Mouse (Mus musculus) megakaryocyte, embryonic 14.5 days (primary cell): Measurements from ENCODE around the gene Cenpi. TPM values are rescaled to one million over a fixed set of nuclear protein-coding genes. Genes with fewer than 3 reads are reported as not detected.

Experiments
- H3K27me3 ChIP-seq: replicated peaks from 2 replicates; pipeline ENCODE3; 2012; ENCODE audit warnings: inconsistent platforms
- H3K36me3 ChIP-seq: replicated peaks from 2 replicates; pipeline ENCODE3; 2012; ENCODE audit warnings: low read length, inconsistent platforms, mixed read lengths
- H3K4me1 ChIP-seq: 2 replicates; pipeline ENCODE4 v1.6.1; 2012; ENCODE audit warnings: inconsistent platforms
- H3K4me3 ChIP-seq: replicated peaks from 2 replicates; pipeline ENCODE3; 2012; ENCODE audit warnings: moderate library complexity, mild to moderate bottlenecking, inconsistent platforms
- H3K9me3 ChIP-seq: 2 replicates; pipeline ENCODE4 v1.6.1; 2012; ENCODE audit warnings: inconsistent platforms
- FLI1 ChIP-seq: IDR thresholded peaks from 2 replicates; pipeline ENCODE4 v1.6.1; 2012; ENCODE audit warnings: low read length, inconsistent platforms, mixed read lengths
- GATA1 ChIP-seq: IDR thresholded peaks from 3 replicates; pipeline ENCODE4 v1.6.1; 2012; ENCODE audit warnings: mixed read lengths, low read length, inconsistent platforms, borderline replicate concordance
- polyA plus RNA-seq: library from polyadenylated mRNA; stranded (reverse); fragments of >175 nt; gene quantifications from 2 replicates; pipeline ENCODE4 v1.2.3, GENCODE M21; 2012; ENCODE audit warnings: low replicate concordance; ENCODE audit not compliant: insufficient read depth

Gene Cenpi
- 0.15 TPM in 1 of 2 replicates, not detected in the other for polyA plus RNA-seq

DNA sequence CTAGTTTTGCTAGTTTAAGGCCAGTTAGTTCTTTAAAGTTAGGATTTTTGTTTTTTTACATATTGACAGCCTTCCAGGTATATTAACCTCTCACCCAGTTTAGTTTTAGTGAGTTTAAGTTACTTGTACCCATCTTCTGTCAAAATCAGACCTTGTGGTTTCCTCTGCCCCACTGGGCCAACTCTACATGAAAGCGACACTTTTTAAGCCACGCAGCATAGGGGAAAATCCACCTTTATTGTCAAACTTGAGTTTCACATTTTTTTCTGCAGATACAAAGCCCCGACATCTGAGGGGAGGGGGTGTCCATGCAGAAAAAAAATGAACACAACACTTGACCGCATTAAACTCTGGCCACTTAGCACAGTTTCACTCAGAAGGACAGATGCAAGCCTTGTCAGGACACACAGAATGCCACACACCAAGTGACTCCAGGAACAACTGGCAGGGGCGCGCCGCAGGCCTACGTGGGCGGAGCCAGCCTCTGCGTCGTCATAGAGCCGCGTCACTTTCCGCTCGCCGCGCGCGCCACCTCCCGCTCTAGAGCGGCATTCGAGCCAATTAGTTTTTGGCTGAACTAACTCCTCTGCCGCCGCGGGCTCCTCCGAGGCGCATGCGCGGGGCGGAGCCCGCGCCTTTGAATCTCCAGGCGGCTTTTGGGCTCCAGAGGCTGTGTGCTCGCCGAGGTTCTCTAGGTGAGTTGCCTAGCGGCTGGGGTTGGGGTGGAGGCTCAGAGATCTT is at the start of gene Cenpi:
Cenpi (plus strand) TSS at position 551 of the 741 bp plus-strand sequence.
- H3K36me3 ChIP-seq = peaks cover 11% of the 10 kb centered on the region
- H3K4me1 ChIP-seq = peaks cover 4% of the 10 kb centered on the region; the same call in 1 of the 2 replicates
- H3K9me3 ChIP-seq = no peaks in the 10 kb centered on the region
- TF ChIP-seq GATA1 (no peak), FLI1 (no peak)
- peaks cover 3% of the 10 kb centered on the region for H3K27me3 ChIP-seq
- H3K4me3 ChIP-seq = peak within 1 kb of the TSS; percentile 90

DNA sequence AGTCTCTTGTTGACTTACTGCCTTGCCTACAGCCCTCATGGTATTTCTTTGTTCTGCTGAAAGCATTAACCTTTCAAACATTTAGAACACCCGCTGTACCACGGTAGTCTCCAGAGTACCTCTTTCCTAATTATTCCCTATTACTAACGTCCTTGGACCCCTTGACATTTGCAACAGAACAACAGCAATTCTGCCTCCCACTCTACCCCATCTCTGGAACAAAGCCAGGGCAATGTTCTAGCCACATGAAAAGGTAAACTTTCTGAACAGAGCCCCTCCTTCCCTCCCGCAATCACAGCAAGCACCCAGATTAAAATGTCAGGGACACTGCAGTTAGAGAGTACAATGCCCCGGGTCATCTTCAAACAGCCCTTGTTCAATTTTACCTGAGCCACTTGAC is 46.7 kb upstream of the Cenpi start:
- Histone ChIP-seq H3K9me3 (no peaks in the 10 kb centered on the region), H3K4me3 (no peak overlapping the region), H3K4me1 (peaks cover 3% of the 10 kb centered on the region; the same call in 1 of the 2 replicates), H3K27me3 (no peaks in the 10 kb centered on the region), H3K36me3 (peaks cover 81% of the 10 kb centered on the region)
- TF ChIP-seq FLI1 (no peak), GATA1 (no peak)

DNA sequence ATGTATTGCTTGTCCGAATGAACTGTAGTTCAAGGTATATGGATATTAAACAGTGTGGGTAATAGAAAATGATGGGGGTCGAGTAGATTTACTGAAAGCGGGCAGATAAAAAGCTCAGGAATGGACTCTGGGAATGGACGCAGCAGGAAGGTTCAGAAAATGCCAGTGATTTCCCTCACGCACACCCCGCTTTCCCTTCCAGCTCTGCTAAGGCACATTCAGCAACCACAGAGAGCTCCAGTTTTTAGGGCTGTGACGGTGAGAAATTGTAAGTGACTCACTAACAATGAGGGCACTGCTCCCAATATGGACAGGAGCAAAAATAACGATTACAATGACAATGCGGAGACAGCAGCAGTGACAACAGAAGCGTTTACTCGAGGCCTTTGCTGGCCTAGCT is 45.8 kb upstream of the Cenpi start:
- Histone ChIP-seq H3K4me1 (peaks cover 3% of the 10 kb centered on the region; the same call in 1 of the 2 replicates), H3K27me3 (no peaks in the 10 kb centered on the region), H3K9me3 (no peaks in the 10 kb centered on the region), H3K36me3 (peaks cover 88% of the 10 kb centered on the region), H3K4me3 (no peak overlapping the region)
- TF ChIP-seq GATA1 (no peak), FLI1 (no peak)

DNA sequence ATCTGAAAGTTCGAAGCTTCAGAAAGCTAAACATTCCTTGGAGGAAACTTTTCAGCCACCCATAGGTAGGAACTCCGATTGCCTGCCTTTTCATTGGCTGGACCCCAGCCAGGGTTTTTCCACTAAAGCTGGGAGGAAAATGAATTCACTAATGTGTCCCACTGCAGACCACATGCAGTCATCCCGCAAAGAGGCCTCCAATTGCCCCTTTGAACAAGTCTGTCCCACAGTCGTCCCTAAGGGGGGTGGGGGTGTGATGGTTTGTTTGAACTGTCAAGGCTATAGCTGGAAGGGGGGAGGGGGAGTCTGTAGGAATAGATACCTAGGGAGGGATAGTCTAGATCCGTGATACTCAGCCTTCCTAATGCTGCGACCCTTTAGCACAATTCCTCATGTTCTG is 32.2 kb upstream of the Cenpi start:
- TF ChIP-seq GATA1 (no peak), FLI1 (no peak)
- Histone ChIP-seq H3K27me3 (peaks cover 6% of the 10 kb centered on the region), H3K9me3 (no peaks in the 10 kb centered on the region), H3K4me1 (peaks cover 15% of the 10 kb centered on the region), H3K36me3 (peaks cover 16% of the 10 kb centered on the region), H3K4me3 (peak overlapping the region; percentile 92)

DNA sequence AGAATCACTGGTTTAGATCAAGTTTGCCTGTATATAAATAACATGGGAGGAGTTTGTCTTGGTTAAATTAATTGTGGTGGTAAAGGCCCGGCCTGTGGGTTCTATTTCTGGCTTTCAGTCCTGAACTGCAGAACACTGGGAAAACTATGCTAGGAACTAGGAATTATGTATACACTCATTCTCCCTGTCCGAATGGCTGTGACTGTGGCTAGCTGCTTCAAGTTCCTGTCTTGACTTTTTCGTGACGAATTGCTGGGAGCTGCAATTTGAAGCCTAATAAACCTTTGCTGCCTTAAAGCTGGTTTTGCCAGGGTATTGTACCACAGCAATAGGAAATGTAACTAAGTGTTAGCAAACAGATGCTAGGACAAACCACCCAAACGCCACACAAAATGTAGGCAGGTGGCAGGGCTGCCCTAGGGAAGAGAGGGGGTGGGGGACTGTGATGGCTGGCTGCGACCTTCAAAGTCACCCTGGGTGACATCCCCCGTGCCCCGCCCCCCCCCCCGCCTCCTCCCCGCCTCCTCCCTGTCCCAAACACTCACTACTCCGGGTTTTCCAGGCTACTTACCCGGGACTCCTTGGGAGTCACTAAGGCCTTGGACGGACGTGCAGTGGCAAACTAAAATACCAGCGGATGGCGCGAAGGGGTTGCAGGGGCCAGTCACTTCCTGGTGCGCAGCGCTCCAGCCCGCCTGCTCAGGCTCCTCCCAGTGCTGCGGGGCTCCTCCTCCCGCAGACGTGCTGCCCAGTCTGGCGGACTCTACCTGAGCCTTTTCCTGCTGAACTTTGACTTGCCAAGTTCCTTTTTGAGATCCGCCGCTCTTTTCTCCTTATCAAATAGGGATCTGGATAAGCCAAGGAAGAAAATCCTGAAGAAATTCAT is 31.4 kb upstream of the Cenpi start, which contains the start of gene Trmt2b:
Trmt2b (minus strand) TSS at position 710 of the 886 bp plus-strand sequence.
- Histone ChIP-seq H3K36me3 (peaks cover 9% of the 10 kb centered on the region), H3K4me1 (peaks cover 19% of the 10 kb centered on the region)

DNA sequence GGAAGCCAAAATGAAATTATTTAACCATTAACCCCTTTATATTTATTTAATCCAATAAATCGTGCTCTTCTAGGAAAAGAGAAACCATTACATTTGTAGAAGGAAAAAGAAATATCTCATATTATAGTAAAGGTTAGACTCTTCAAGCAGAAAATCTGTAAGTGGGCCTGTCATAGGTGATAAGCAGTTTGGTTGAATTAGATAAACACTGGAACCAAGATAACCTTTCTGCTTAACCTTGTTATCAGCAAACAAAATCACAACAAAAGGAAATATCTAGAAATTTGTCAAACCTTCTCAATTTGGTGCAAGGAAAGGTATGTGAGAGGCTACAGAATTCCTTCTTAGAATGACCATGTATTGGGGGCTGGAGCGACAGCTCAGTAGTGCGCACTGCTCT is 27.4 kb upstream of the Cenpi start:
- TF ChIP-seq FLI1 (no peak), GATA1 (no peak)
- Histone ChIP-seq H3K4me3 (no peak overlapping the region), H3K4me1 (peaks cover 12% of the 10 kb centered on the region), H3K36me3 (no peaks in the 10 kb centered on the region), H3K9me3 (no peaks in the 10 kb centered on the region), H3K27me3 (peaks cover 6% of the 10 kb centered on the region)

More for the DNA sequence above, 31.4 kb upstream of the Cenpi start, which contains the start of gene Trmt2b:
- peak within 1 kb of the TSS; percentile 92 for H3K4me3 ChIP-seq
- no peaks in the 10 kb centered on the region for H3K9me3 ChIP-seq
- H3K27me3 ChIP-seq = peaks cover 6% of the 10 kb centered on the region
- TF ChIP-seq FLI1 (no peak), GATA1 (no peak)

DNA sequence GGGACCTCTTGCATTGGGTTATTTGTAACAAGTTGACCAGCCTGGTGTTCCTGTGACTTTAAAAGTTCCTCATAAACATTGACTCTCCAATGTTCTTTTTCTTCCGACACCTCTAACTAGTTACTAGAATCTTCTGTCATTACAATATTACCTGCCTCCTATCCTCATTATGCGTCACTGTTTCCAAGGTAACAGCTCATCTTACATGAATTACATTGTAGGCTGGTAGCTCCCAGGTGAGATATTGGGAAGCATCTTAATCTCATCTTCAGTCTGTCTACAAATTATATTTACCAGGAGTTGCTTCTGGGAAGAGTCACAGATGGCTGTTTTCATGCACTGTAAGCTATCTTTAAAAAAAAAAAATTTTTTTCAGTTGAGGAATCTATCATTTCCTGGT is 22.8 kb upstream of the Cenpi start:
- Histone ChIP-seq H3K4me3 (no peak overlapping the region), H3K4me1 (peaks cover 5% of the 10 kb centered on the region), H3K36me3 (no peaks in the 10 kb centered on the region), H3K27me3 (peaks cover 11% of the 10 kb centered on the region), H3K9me3 (no peaks in the 10 kb centered on the region)
- no peak for TF ChIP-seq FLI1
- no peak for TF ChIP-seq GATA1

DNA sequence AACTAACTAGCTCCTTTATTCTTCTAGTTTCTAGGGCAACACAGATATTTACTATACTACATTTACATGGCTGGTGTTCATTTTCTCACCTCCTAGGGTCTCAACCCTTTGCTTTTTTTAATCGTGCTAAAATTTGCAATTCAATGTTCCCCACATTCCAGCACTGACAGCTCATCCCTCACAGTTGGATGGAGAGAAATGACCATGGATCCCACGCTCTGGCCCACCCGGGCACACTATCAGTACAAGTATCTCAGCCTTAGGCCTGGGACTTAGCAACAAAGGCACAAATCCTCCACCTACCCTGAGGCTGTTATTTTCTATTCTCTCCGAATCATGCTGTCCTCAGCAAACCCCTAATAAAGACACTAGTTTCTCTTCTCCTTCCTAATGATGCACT is 22.1 kb upstream of the Cenpi start:
- no peak overlapping the region for H3K4me3 ChIP-seq
- H3K9me3 ChIP-seq = no peaks in the 10 kb centered on the region
- H3K4me1 ChIP-seq = peaks cover 5% of the 10 kb centered on the region
- H3K27me3 ChIP-seq = peaks cover 14% of the 10 kb centered on the region
- no peaks in the 10 kb centered on the region for H3K36me3 ChIP-seq
- TF ChIP-seq FLI1 (no peak), GATA1 (no peak)

DNA sequence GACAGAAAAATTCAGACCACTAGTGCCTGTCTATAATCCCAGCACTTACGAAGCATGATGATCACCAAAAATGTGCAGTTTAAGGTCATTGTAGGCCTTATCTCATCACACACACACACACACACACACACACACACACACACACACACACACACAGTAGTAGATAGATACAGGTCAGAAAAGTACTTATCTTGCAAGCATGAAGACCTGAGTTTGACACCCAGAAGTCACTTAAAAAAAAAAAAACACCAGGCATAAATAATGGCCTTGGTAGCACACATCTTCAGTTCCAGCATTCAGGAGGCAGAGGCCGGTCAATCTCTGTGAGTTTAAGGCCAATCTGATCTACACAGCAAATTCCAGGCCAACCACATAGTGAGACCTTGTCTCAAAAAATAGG is 20.6 kb upstream of the Cenpi start:
- Histone ChIP-seq H3K4me3 (no peak overlapping the region), H3K27me3 (peaks cover 21% of the 10 kb centered on the region), H3K4me1 (no peaks in the 10 kb centered on the region), H3K9me3 (no peaks in the 10 kb centered on the region), H3K36me3 (no peaks in the 10 kb centered on the region)
- TF ChIP-seq GATA1 (no peak), FLI1 (no peak)
